Mouse (Mus musculus) cerebellum, adult 18-20 months (tissue): Measurements from ENCODE around the gene Rgr.
A peak's percentile ranks its signal among the peaks of the same experiment; 100 is the strongest.

Source experiments
- DNase-seq, 2 experiments: peaks; one replicate each; pipeline ENCODE4 v3.0.0; 2021

Gene Rgr

GRCm38 (mm10) chr14:37048914-37049410 lies at the start of gene Rgr:
Gene Rgr (minus strand): TSS chr14:37048964.
- DNase-seq, result no peak

GRCm38 (mm10) chr14:37097956-37098530 lies 49.3 kb upstream of the Rgr start, which contains the start of gene Cdhr1:
Gene Cdhr1 (minus strand): TSS chr14:37098347.
- DNase-seq, result peak in 1 of 2 experiments; percentile 12

GRCm38 (mm10) chr14:37095556-37095955 lies 46.8 kb upstream of the Rgr start:
- DNase-seq, result no peak

GRCm38 (mm10) chr14:37094436-37094835 lies 45.7 kb upstream of the Rgr start:
- no peak for DNase-seq

- DNase-seq, result no peak
These were observed 35.0 kb upstream of the Rgr start for GRCm38 (mm10) chr14:37083755-37084154.

GRCm38 (mm10) chr14:37080724-37081123 lies 32.0 kb upstream of the Rgr start:
- DNase-seq, result no peak

GRCm38 (mm10) chr14:37068516-37068915 lies 19.8 kb upstream of the Rgr start:
- no peak for DNase-seq

GRCm38 (mm10) chr14:37067629-37068028 lies 18.9 kb upstream of the Rgr start, which contains the start of gene Lrit2:
Gene Lrit2 (plus strand): TSS chr14:37067929.
- no peak for DNase-seq

GRCm38 (mm10) chr14:37066636-37067035 lies 17.9 kb upstream of the Rgr start:
- no peak for DNase-seq

- DNase-seq, result no peak
These were observed 16.1 kb upstream of the Rgr start for GRCm38 (mm10) chr14:37064849-37065248.

GRCm38 (mm10) chr14:37034432-37034831 lies 14.3 kb downstream of the Rgr start:
- no peak for DNase-seq

- DNase-seq, result peak; percentile 76 to 85
These were observed 15.5 kb downstream of the Rgr start for GRCm38 (mm10) chr14:37033241-37033640.

- peak in 1 of 2 experiments; percentile 3 for DNase-seq
These were observed 16.2 kb downstream of the Rgr start for GRCm38 (mm10) chr14:37032481-37033104.

GRCm38 (mm10) chr14:37028555-37028954 lies 20.2 kb downstream of the Rgr start:
- no peak for DNase-seq

GRCm38 (mm10) chr14:37027951-37028350 lies 20.8 kb downstream of the Rgr start:
- DNase-seq, result no peak

GRCm38 (mm10) chr14:37027248-37027933 lies 21.4 kb downstream of the Rgr start:
- DNase-seq, result no peak

GRCm38 (mm10) chr14:37015894-37016293 lies 32.9 kb downstream of the Rgr start:
- no peak for DNase-seq

- DNase-seq, result peak in 1 of 2 experiments; percentile 14
These were observed 35.1 kb downstream of the Rgr start for GRCm38 (mm10) chr14:37013644-37014043.

- no peak for DNase-seq
These were observed 39.1 kb downstream of the Rgr start for GRCm38 (mm10) chr14:37009686-37010085.

GRCm38 (mm10) chr14:37006489-37006888 lies 42.3 kb downstream of the Rgr start:
- no peak for DNase-seq

- no peak for DNase-seq
These were observed 42.9 kb downstream of the Rgr start for GRCm38 (mm10) chr14:37005865-37006264.

- DNase-seq, result no peak
These were observed 45.2 kb downstream of the Rgr start for GRCm38 (mm10) chr14:37003431-37004095.

GRCm38 (mm10) chr14:37002852-37003251 lies 45.9 kb downstream of the Rgr start:
- DNase-seq, result no peak
